Mouse (Mus musculus): ENCODE data around the gene Spocd1. TPM values are rescaled to one million over a fixed set of nuclear protein-coding genes. Genes with fewer than 3 reads are reported as not detected.

Spocd1 gene
- total RNA-seq, 2 experiments from 2014 or later = not detected

- DNase-seq = no peak
Measured at GRCm38 (mm10) chr4:129977256-129977655, 48.2 kb downstream of the Spocd1 start.

- DNase-seq = no peak
Measured at GRCm38 (mm10) chr4:129978227-129978626, 49.2 kb downstream of the Spocd1 start.

GRCm38 (mm10) chr4:129978930-129979329 lies 49.9 kb downstream of the Spocd1 start:
- no peak for DNase-seq

GRCm38 (mm10) chr4:129981657-129982056 lies 52.6 kb downstream of the Spocd1 start:
- DNase-seq = no peak

GRCm38 (mm10) chr4:129983046-129983445 lies 54.0 kb downstream of the Spocd1 start:
- DNase-seq = no peak

- peak; percentile 59 for DNase-seq
Measured at GRCm38 (mm10) chr4:129983764-129984420, 54.8 kb downstream of the Spocd1 start.

GRCm38 (mm10) chr4:129984421-129985061 lies 55.5 kb downstream of the Spocd1 start, which contains the start of gene Adgrb2:
Gene Adgrb2 (plus strand): TSS chr4:129984870.
- DNase-seq = no peak

GRCm38 (mm10) chr4:129985161-129985670 lies 56.2 kb downstream of the Spocd1 start:
- DNase-seq = no peak

GRCm38 (mm10) chr4:129985671-129986441 lies 56.8 kb downstream of the Spocd1 start:
- DNase-seq = peak; percentile 50

- peak; percentile 48 for DNase-seq
Measured at GRCm38 (mm10) chr4:129987825-129988504, 58.9 kb downstream of the Spocd1 start.

GRCm38 (mm10) chr4:129989925-129990324 lies 60.9 kb downstream of the Spocd1 start:
- no peak for DNase-seq

- DNase-seq = no peak
Measured at GRCm38 (mm10) chr4:129992720-129993119, 63.7 kb downstream of the Spocd1 start.

- no peak for DNase-seq
Measured at GRCm38 (mm10) chr4:129993213-129993612, 64.2 kb downstream of the Spocd1 start.

- no peak for DNase-seq
Measured at GRCm38 (mm10) chr4:129993944-129994695, 65.1 kb downstream of the Spocd1 start.

GRCm38 (mm10) chr4:129994728-129995127 lies 65.7 kb downstream of the Spocd1 start:
- DNase-seq = no peak

GRCm38 (mm10) chr4:129995255-129995654 lies 66.2 kb downstream of the Spocd1 start:
- DNase-seq = no peak

GRCm38 (mm10) chr4:129996015-129996414 lies 67.0 kb downstream of the Spocd1 start:
- no peak for DNase-seq

- no peak for DNase-seq
Measured at GRCm38 (mm10) chr4:129998124-129998523, 69.1 kb downstream of the Spocd1 start.

- DNase-seq = no peak
Measured at GRCm38 (mm10) chr4:130001710-130002109, 72.7 kb downstream of the Spocd1 start.

GRCm38 (mm10) chr4:130002157-130002556 lies 73.1 kb downstream of the Spocd1 start:
- no peak for DNase-seq

GRCm38 (mm10) chr4:130005593-130005992 lies 76.5 kb downstream of the Spocd1 start:
- DNase-seq = no peak
